Mouse (Mus musculus): ENCODE results near the gene Lrp5.

Gene Lrp5

GRCm38 (mm10) chr19:3653508-3653907, 32.9 kb downstream of the Lrp5 start:
- no peak for DNase-seq

GRCm38 (mm10) chr19:3651989-3652388, 34.4 kb downstream of the Lrp5 start:
- DNase-seq = no peak

DNA sequence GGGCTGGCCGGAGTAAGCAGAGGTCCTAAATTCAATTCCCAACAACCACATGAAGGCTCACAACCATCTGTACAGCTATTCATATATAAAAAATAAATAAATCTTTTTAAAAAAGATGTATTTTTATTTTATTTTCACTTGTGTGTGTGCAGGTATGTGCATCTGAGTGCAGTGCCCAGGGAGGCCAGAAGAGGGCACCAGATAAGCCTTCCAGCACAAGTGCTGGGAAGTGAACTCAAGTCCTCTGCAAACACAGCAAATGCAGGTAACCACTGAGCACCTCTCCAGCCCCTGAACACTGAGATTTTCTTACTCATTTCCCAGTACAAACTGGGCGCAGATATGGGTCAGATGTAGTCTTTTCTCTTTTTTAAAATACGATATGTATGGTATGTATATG, 35.1 kb downstream of the Lrp5 start:
- no peak for DNase-seq

DNA sequence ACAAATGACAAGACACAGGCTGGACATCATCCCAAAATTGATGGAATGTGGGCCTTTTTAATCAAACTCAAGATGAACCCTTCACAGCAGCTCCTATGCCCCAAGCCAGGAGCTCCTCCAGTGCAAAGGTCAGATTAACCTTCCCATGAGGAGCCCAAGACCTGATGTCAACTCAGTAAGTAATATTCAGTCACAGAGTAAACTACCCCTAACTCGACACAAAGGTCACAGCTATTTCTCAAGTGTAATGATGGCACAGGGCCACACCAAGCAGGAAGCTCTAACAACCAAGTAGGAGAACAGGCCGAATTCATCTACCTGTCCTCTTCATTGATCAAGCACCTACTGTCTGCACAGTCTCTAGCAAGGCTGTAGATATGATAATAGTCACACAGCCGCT, 35.9 kb downstream of the Lrp5 start:
- no peak for DNase-seq

GRCm38 (mm10) chr19:3648830-3649450, 37.4 kb downstream of the Lrp5 start:
- DNase-seq = no peak

- no peak for DNase-seq
Observed at GRCm38 (mm10) chr19:3647999-3648398, 38.4 kb downstream of the Lrp5 start.

DNA sequence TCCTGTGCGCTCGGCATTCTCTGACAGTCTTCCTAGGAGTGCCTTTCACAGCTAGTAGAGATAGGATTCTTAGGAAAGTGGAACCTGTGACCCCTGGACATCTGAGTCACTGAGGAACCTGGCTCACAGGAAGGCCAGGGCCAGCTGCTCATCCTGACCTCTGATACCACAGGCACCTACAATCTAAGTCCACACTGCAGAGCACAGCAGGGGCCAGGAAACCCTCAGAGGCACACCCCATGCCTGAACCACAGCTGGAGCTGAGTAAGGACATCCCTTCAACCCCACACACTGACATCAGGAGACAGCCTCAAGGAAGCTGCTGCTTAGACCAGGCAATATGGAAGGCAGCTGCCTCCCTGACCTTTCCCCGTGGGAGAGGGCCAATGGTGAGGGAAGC, 40.6 kb downstream of the Lrp5 start:
- DNase-seq = no peak

DNA sequence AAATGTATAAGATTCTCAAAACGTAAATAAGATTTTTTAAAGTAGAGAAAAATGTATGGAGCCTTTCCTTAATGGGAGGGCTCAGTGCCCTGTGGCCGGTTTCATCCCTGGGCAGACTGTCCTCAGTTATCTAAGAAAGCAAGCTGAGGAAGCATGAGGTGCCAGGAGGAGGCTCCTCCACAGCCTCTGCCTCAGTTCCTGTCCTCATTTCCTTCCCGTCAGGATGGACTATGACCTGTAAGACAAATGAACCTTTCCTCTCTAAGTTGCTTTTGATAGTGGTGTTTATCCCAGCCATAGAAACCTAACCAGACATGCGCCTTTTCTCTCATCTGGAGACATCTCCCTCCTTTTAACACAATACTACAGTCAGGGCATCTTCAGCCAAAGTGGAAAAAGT, 41.0 kb downstream of the Lrp5 start:
- no peak for DNase-seq

- DNase-seq = no peak
Observed at GRCm38 (mm10) chr19:3639561-3639960, 46.8 kb downstream of the Lrp5 start.

DNA sequence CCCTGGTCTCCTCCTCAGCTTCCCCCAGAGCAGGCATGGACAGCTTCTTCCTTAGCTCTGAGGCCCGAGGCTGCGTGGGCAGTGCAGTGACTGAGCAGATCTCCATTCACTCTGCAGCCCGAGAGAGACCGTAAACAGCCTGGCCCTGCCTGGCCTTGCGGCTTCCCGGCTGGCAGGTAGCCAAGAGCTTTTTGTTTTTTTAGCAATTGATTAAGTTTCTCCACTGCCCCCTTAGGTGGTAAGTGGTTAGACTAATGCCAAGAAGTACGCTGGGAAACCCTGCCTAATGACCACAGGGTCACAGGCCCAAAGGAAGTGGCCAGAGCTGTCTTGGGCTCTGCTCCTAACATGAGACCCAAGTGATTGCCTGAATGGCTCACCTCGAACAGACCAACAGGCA, 47.7 kb downstream of the Lrp5 start:
- DNase-seq = no peak

DNA sequence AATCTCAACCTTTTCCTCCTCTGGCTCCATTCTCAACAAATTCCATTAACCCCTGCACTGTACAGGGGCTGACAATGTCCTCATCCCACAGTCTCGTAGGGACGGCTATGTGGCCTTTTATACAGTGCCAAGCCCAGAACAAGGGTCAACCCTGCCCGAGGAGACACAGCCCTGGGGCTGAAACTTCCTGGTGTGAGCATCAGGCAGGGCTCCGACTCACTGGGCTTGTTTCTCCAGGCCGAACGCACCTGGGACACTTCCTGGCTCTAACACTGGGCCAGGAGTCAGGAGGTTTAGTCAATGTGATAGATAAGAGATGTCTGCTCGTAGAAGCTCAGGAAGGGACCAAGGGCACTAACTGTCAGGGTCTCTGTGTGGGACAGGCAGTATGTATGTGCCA, 54.3 kb downstream of the Lrp5 start:
- DNase-seq = no peak

DNA sequence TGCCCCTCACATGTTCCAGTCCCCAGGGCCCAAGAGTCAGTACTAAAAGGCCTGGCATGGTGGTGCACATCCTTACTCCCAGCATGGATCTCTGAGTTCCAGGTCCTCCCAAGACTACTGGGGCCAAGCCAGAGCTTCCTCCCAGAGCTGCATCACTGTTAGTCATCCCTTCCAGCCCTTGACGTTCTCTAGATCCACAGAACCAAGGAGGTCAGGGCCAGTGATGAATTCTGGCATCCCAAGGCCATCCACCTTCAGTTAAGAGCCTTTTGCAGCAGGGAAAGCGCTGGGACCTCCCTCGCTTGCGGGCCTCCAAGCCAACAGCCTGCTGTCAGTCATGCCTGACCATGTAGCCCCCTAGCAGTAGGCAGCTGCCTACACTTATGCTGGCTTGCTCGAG, 54.9 kb downstream of the Lrp5 start:
- DNase-seq = no peak

DNA sequence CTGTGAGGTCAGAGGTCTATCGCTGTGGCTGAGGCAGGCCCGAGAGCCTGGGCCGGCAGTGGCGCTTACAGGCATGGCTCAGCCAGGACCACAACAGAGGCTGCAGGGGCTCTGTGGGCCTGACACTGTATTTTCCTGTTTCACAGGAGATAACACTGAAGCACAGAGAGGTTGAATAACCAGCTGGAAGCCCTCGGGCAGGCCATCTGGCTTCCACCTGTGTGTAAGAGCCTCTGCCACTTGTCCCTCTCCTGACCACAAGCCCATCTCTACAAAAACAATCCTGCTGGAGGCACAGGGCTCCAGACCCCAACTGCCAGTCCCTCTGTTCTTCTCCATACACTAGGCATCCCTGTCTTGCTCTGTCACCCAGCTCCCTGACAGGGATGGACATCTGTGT, 55.9 kb downstream of the Lrp5 start:
- DNase-seq = peak; percentile 45 to 64

DNA sequence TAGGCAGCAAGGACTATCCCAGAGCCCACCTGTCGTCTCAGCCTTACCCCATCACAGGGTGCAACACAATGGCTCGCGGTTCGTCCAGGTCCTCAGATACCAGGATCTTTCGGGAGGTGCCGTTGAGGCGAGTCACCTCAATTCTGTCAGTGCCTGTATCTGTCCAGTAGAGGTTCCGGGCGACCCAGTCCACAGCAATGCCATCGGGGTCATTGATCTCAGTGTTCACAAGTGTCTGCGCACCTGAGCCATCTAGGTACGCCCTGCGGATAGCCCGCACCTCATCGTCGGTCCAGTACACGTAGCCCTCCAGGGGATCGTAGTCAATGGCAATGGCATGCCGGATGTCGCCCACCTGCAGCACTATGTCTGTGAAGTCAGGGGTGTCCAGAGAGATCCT, 56.3 kb downstream of the Lrp5 start:
- no peak for DNase-seq

DNA sequence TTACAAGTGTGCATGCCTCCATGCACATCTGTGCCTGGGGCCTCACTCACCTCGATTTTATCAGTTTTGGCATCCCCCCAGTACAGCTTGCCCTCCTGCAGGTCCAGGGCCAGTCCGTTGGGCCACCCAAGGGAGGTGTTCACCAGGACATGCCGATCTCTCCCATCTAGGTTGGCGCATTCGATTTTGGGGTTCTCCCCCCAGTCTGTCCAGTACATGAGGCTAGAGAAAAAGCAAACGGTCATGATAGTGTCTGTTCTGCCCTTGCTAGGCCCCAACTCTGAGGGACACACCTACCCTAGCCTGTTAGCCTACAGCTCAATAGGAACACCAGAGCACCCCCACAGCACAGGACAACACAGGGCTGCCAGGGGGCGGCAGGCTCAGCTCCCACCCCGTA, 58.1 kb downstream of the Lrp5 start:
- DNase-seq = no peak

GRCm38 (mm10) chr19:3625111-3625510, 61.3 kb downstream of the Lrp5 start:
- no peak for DNase-seq

- DNase-seq = peak; percentile 57 to 63
Observed at GRCm38 (mm10) chr19:3623824-3624223, 62.5 kb downstream of the Lrp5 start.

- no peak for DNase-seq
Observed at GRCm38 (mm10) chr19:3623294-3623693, 63.1 kb downstream of the Lrp5 start.

GRCm38 (mm10) chr19:3620871-3621270, 65.5 kb downstream of the Lrp5 start:
- peak in 1 of 2 experiments; percentile 42 for DNase-seq

- DNase-seq = no peak
Observed at GRCm38 (mm10) chr19:3619359-3619758, 67.0 kb downstream of the Lrp5 start.

- DNase-seq = no peak
Observed at GRCm38 (mm10) chr19:3613991-3614390, 72.4 kb downstream of the Lrp5 start.

GRCm38 (mm10) chr19:3612534-3613273, 73.7 kb downstream of the Lrp5 start:
- DNase-seq = no peak

DNA sequence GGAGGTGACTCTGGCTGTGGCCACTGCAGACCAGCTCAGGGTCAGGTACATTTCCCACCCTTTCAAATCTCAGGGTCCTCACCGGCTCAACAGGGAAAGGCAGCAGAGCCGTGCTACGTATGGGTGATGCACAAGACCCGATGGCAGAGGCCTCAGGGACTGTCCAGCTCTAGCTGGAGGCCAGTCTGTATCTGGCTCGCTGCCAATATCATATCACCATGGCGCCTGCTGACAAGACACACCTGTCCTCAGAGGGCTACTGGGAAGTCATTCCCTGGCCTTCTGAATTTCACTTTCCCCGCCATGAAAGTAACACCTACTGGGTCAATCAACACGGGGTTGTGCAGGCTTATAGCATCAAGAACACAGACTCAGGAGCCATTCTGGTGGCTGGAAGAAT, 74.6 kb downstream of the Lrp5 start:
- DNase-seq = peak in 1 of 2 experiments; percentile 23

GRCm38 (mm10) chr19:3610886-3611285, 75.5 kb downstream of the Lrp5 start:
- DNase-seq = peak; percentile 58 to 79

- DNase-seq = no peak
Observed at GRCm38 (mm10) chr19:3609826-3610225, 76.5 kb downstream of the Lrp5 start.

All from cerebellum, postnatal 25 days (tissue).